Mouse (Mus musculus): ENCODE data around the gene Rhox12. TPM values are rescaled to one million over a fixed set of nuclear protein-coding genes. Genes with fewer than 3 reads are reported as not detected.

Rhox12 gene
- polyA plus RNA-seq, 1 experiment from 2014 or later: not detected

Other genes starting within 250 kb of the Rhox12 start
- gene Rhox8, start 232.0 kb downstream of the Rhox12 start, polyA plus RNA-seq (2015; fragmentation: Nextera tagmentation; extraction: Ambion mirVana): not detected in 2 replicates
- gene Rhox7b, start 213.7 kb downstream of the Rhox12 start, polyA plus RNA-seq (2015; fragmentation: Nextera tagmentation; extraction: Ambion mirVana): not detected in 2 replicates
- gene Rhox9, start 209.1 kb downstream of the Rhox12 start, polyA plus RNA-seq (2015; fragmentation: Nextera tagmentation; extraction: Ambion mirVana): not detected in 2 replicates
- not detected in 2 replicates for gene Btg1-ps1, start 92.1 kb downstream of the Rhox12 start, polyA plus RNA-seq (2015; fragmentation: Nextera tagmentation; extraction: Ambion mirVana)
- not detected in 2 replicates for gene Btg1-ps2, start 67.8 kb downstream of the Rhox12 start, polyA plus RNA-seq (2015; fragmentation: Nextera tagmentation; extraction: Ambion mirVana)
- gene Rhox10, start 44.4 kb downstream of the Rhox12 start, polyA plus RNA-seq (2015; fragmentation: Nextera tagmentation; extraction: Ambion mirVana): not detected in 2 replicates
- gene Rhox11, start 25.8 kb downstream of the Rhox12 start, polyA plus RNA-seq (2015; fragmentation: Nextera tagmentation; extraction: Ambion mirVana): not detected in 2 replicates
- gene Rhox13, start 10.3 kb upstream of the Rhox12 start, polyA plus RNA-seq (2015; fragmentation: Nextera tagmentation; extraction: Ambion mirVana): not detected in 2 replicates
- 2.8 and 2.9 TPM in 2 replicates for gene Zbtb33, start 78.9 kb upstream of the Rhox12 start, polyA plus RNA-seq (2015; fragmentation: Nextera tagmentation; extraction: Ambion mirVana)
- 37.9 and 38.6 TPM in 2 replicates for gene Tmem255a, start 141.5 kb upstream of the Rhox12 start, polyA plus RNA-seq (2015; fragmentation: Nextera tagmentation; extraction: Ambion mirVana)
- 0.67 and 15.4 TPM in 2 replicates for gene Atp1b4, start 205.3 kb upstream of the Rhox12 start, polyA plus RNA-seq (2015; fragmentation: Nextera tagmentation; extraction: Ambion mirVana)

All from stomach, embryonic 16.5 days (tissue).